Mouse (Mus musculus): ENCODE results near the gene Bach2. TPM values are rescaled to one million over a fixed set of nuclear protein-coding genes. Genes with fewer than 3 reads are reported as not detected.

Bach2 gene
- polyA plus RNA-seq, 1 experiment from 2014 or later, result 2.4 TPM

DNA sequence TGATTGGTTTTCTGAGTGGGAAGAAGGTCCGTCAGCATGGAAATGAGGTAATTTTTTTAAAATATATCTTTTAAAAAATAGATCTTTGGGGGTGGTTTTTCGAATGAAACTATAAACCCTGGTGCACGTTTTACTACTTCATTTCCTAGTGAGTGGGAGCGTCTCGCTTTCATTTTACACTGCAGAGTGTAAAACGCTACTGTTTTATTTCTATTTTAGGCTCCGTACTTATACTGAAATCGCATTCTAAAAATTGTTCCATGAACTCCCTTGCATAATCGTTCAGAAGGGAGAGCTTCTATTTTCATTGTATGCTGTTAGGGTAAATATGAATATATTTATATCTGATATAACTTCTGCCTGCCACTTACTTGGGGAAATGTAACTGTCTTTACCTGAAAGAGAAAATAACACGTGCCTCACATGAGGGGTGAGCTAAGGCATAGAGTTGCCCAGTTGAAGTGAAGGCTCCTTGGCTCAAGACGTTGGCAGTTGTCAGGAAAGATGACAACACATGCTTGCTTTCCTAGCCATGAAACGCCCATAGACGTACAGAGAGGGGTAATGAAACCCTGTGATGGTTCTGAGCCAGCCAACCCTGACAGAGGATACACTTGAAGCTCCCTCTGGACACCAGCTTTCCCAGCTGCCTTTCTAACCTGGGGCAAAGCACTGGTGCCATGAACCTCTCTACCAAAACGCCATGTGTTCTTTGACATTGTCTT, 306.4 kb downstream of the Bach2 start:
- Histone ChIP-seq H3K9ac (ENCODE audit: low read depth, low read length) (no peak overlapping the region), H3K4me1 (ENCODE audit: control insufficient read depth, insufficient read depth, low read length) (no peaks in the 10 kb centered on the region), H3K4me2 (ENCODE audit: low read depth, low read length) (no peak overlapping the region), H3K9me3 (ENCODE audit: control insufficient read depth, low read length) (no peaks in the 10 kb centered on the region), H3K27ac (ENCODE audit: low read length) (no peak overlapping the region), H3K27me3 (replicated peaks; ENCODE audit: control insufficient read depth, insufficient read depth, low read length) (no peaks in the 10 kb centered on the region), H3K4me3 (ENCODE audit: low read length) (no peak overlapping the region), H3K36me3 (ENCODE audit: control insufficient read depth, insufficient read depth, low read length) (no peaks in the 10 kb centered on the region)
- no peak for ATAC-seq
- WGBS, result 86% methylated on average over 14 of the region's 14 CpGs

DNA sequence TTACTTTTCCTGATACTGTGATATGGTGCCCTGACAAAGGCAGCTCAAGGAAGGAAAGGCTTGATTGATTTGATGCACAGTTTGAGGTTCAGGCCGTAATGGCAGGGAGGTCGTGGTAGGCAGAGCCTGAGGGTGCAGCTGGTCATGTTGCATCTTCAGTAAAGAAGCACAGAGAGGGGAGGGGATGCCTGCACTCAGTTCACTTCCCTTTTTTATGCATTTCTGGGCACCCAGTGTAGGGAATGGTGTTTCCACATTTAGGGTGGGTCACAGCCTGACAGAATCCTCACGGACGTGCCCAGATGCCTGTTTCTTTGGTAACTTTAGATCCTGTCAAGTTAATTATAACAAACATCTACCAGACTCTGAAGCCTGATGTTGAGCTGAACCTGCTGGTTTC, 306.9 kb downstream of the Bach2 start:
- H3K36me3 ChIP-seq (ENCODE audit: control insufficient read depth, insufficient read depth, low read length), result no peaks in the 10 kb centered on the region
- WGBS, result 61% methylated on average over 4 of the region's 4 CpGs
- H3K9ac ChIP-seq (ENCODE audit: low read depth, low read length), result no peak overlapping the region
- H3K4me3 ChIP-seq (ENCODE audit: low read length), result no peak overlapping the region
- no peak for ATAC-seq
- no peaks in the 10 kb centered on the region for H3K9me3 ChIP-seq (ENCODE audit: control insufficient read depth, low read length)
- H3K4me1 ChIP-seq (ENCODE audit: control insufficient read depth, insufficient read depth, low read length), result no peaks in the 10 kb centered on the region
- no peak overlapping the region for H3K27ac ChIP-seq (ENCODE audit: low read length)
- no peak overlapping the region for H3K4me2 ChIP-seq (ENCODE audit: low read depth, low read length)
- no peaks in the 10 kb centered on the region for H3K27me3 ChIP-seq (replicated peaks; ENCODE audit: control insufficient read depth, insufficient read depth, low read length)

DNA sequence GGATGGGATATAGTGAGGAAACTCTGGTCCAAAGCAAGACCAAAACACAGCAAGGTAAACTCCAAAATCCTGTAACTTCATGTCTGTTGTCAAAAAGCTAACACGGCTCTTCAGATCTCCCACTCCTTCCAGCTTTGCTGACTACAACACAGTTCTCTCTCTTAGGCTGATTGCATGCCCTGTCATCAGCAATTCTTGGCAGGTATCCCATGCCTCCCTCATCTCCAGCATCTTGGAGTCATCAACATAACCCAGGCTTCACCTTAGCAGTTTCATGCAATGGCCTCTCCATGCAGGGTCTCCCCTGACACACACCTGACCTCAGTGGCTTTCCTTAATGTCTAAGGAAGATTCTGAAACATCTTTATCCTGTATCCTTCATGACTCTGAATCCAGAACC, 310.5 kb downstream of the Bach2 start:
- Histone ChIP-seq H3K9me3 (ENCODE audit: control insufficient read depth, low read length) (no peaks in the 10 kb centered on the region), H3K9ac (ENCODE audit: low read depth, low read length) (no peak overlapping the region), H3K36me3 (ENCODE audit: control insufficient read depth, insufficient read depth, low read length) (no peaks in the 10 kb centered on the region), H3K4me2 (ENCODE audit: low read depth, low read length) (no peak overlapping the region), H3K4me1 (ENCODE audit: control insufficient read depth, insufficient read depth, low read length) (no peaks in the 10 kb centered on the region), H3K27me3 (replicated peaks; ENCODE audit: control insufficient read depth, insufficient read depth, low read length) (no peaks in the 10 kb centered on the region), H3K4me3 (ENCODE audit: low read length) (no peak overlapping the region), H3K27ac (ENCODE audit: low read length) (no peak overlapping the region)
- ATAC-seq, result no peak
- 77% methylated on average over 1 of the region's 1 CpGs for WGBS

DNA sequence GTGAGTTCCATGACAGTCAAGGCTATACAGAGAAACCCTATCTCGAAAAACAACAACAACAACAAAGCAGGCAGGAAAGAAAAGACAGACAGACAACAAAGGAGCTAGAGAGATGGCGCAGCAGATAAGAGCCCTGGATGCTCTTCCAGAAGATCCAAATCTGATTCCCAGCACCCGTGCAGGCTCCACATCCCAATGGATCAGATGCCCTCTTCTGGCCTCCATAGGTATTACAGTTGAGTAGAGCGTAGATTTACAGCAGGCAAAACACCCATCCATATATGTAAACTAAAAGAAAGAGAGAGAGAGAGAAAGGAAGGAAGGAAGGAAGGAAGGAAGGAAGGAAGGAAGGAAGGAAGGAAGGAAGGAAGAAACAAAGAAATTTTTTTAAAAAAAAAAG, 312.7 kb downstream of the Bach2 start:
- no peaks in the 10 kb centered on the region for H3K27me3 ChIP-seq (replicated peaks; ENCODE audit: control insufficient read depth, insufficient read depth, low read length)
- no peak overlapping the region for H3K9ac ChIP-seq (ENCODE audit: low read depth, low read length)
- 46% methylated on average over 4 of the region's 4 CpGs for WGBS
- H3K9me3 ChIP-seq (ENCODE audit: control insufficient read depth, low read length), result no peaks in the 10 kb centered on the region
- no peak for ATAC-seq
- no peaks in the 10 kb centered on the region for H3K36me3 ChIP-seq (ENCODE audit: control insufficient read depth, insufficient read depth, low read length)
- no peak overlapping the region for H3K4me3 ChIP-seq (ENCODE audit: low read length)
- no peak overlapping the region for H3K4me2 ChIP-seq (ENCODE audit: low read depth, low read length)
- H3K4me1 ChIP-seq (ENCODE audit: control insufficient read depth, insufficient read depth, low read length), result no peaks in the 10 kb centered on the region
- H3K27ac ChIP-seq (ENCODE audit: low read length), result no peak overlapping the region

DNA sequence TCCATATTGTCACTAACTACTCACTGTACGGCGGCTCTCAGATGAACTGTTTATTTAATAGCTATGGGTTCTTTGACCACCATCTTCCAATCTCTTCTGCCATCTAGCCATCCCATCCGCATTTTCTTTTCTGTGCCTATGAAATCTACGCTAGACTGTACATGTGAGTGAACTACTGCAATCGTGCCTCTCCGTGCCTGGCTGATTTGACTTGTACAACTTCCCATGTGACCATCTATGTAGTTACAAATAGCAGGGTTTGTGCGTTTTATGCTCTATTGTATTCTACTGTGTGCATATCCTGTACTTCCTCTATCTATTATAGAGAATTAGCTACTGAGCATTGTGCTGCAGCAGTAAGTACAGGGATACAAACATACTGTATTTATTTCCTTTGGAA, 316.9 kb downstream of the Bach2 start:
- H3K4me1 ChIP-seq (ENCODE audit: control insufficient read depth, insufficient read depth, low read length), result no peaks in the 10 kb centered on the region; the same call in 1 of the 2 replicates
- H3K4me2 ChIP-seq (ENCODE audit: low read depth, low read length), result no peak overlapping the region
- no peaks in the 10 kb centered on the region for H3K36me3 ChIP-seq (ENCODE audit: control insufficient read depth, insufficient read depth, low read length)
- no peak for ATAC-seq
- no peak overlapping the region for H3K4me3 ChIP-seq (ENCODE audit: low read length)
- H3K27ac ChIP-seq (ENCODE audit: low read length), result no peak overlapping the region
- H3K9me3 ChIP-seq (ENCODE audit: control insufficient read depth, low read length), result no peaks in the 10 kb centered on the region
- no peaks in the 10 kb centered on the region for H3K27me3 ChIP-seq (replicated peaks; ENCODE audit: control insufficient read depth, insufficient read depth, low read length)
- WGBS, result 82% methylated on average over 7 of the region's 7 CpGs
- no peak overlapping the region for H3K9ac ChIP-seq (ENCODE audit: low read depth, low read length)

DNA sequence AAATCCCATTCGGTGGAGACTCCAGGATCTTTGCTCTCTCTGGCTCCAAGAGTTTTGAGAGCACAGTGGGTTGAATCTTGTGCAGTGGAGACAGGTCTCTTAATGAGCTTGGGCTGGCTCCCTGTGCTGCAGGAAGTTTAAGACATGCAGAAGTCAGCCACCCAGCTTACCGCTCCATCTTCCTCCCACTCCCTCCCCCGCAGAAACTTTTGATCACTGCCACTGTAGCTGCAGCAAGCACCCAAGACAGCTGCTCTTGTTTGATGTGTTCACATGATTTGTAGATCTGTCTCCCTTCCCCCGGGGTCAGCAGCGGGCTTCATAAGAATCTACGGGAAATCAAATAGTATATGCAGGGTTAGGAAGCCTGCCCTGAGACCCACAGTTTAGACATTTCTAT, 321.6 kb downstream of the Bach2 start:
- H3K4me1 ChIP-seq (ENCODE audit: control insufficient read depth, insufficient read depth, low read length), result no peaks in the 10 kb centered on the region; the same call in 1 of the 2 replicates
- 31% methylated on average over 6 of the region's 6 CpGs for whole genome bisulfite sequencing
- H3K4me3 ChIP-seq (ENCODE audit: low read length), result no peak overlapping the region
- no peak overlapping the region for H3K4me2 ChIP-seq (ENCODE audit: low read depth, low read length)
- H3K9me3 ChIP-seq (ENCODE audit: control insufficient read depth, low read length), result no peaks in the 10 kb centered on the region
- no peak overlapping the region for H3K27ac ChIP-seq (ENCODE audit: low read length)
- no peak for ATAC-seq
- H3K27me3 ChIP-seq (replicated peaks; ENCODE audit: control insufficient read depth, insufficient read depth, low read length), result no peaks in the 10 kb centered on the region
- no peaks in the 10 kb centered on the region for H3K36me3 ChIP-seq (ENCODE audit: control insufficient read depth, insufficient read depth, low read length)
- no peak overlapping the region for H3K9ac ChIP-seq (ENCODE audit: low read depth, low read length)

DNA sequence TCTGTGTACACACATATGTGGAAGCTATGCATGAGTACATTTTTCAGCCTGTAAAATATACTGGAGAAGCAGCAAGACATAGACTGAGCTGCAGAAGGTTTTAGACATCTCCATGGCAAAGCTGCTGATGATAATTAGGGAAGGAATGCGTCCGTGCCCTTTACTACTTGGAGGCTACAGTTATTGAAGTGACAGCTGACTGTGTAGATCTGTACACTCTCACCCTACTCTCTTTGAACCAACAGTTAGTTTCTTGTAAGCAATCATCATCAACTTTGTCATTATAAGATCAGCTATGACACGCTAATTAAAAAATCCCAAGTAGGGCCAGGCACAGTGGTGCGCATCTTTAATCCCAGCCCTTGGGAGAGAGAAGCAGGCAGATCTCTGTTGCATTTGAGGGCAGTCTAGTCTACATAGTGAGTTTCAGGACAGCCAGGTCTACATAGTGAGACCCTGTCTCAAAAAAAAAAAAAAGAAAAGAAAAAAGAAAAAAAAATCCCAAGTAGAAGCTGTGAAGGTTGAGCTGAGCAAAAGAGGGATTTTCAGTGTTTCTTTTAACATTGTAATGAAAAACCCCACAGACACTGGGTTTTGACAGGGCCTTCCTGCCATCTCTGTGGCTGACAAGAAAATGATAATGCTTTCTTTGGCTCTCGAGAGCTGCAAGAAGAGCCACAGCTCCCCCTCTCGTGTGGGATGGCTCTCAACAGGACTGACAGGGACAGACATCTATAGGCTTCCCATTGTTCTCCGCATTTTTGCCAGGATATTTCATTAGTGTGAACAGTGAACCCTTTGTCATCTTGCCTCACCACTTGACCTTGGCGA, 322.3 kb downstream of the Bach2 start:
- H3K4me2 ChIP-seq (ENCODE audit: low read depth, low read length), result no peak overlapping the region
- H3K9me3 ChIP-seq (ENCODE audit: control insufficient read depth, low read length), result no peaks in the 10 kb centered on the region
- no peak for ATAC-seq
- no peak overlapping the region for H3K9ac ChIP-seq (ENCODE audit: low read depth, low read length)
- no peak overlapping the region for H3K27ac ChIP-seq (ENCODE audit: low read length)
- H3K4me3 ChIP-seq (ENCODE audit: low read length), result no peak overlapping the region
- 55% methylated on average over 8 of the region's 8 CpGs for WGBS
- H3K36me3 ChIP-seq (ENCODE audit: control insufficient read depth, insufficient read depth, low read length), result no peaks in the 10 kb centered on the region
- H3K27me3 ChIP-seq (replicated peaks; ENCODE audit: control insufficient read depth, insufficient read depth, low read length), result no peaks in the 10 kb centered on the region
- H3K4me1 ChIP-seq (ENCODE audit: control insufficient read depth, insufficient read depth, low read length), result no peaks in the 10 kb centered on the region; the same call in 1 of the 2 replicates

DNA sequence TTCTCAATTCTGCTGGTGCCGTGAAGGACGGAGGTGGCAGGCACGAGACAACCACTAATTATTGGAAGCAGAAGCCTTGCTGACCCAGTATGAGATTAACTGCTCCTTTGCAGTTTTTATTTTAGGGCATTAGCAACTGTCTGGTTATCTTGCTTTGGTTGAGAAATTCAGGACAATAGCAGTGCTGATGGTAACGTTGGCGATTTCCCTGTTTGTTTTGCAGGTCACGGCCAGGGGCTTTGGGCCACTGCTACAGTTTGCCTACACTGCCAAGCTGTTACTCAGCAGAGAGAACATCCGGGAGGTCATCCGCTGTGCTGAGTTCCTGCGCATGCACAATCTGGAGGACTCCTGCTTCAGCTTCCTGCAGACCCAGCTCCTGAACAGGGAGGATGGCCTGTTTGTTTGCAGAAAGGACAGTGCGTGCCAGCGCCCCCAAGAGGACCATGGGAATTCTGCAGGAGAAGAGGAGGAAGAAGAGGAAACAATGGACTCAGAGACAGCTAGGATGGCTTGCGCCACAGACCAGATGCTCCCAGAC, 323.0 kb downstream of the Bach2 start:
- no peak overlapping the region for H3K4me3 ChIP-seq (ENCODE audit: low read length)
- no peaks in the 10 kb centered on the region for H3K27me3 ChIP-seq (replicated peaks; ENCODE audit: control insufficient read depth, insufficient read depth, low read length)
- no peak overlapping the region for H3K27ac ChIP-seq (ENCODE audit: low read length)
- H3K9ac ChIP-seq (ENCODE audit: low read depth, low read length), result no peak overlapping the region
- 0 out of 2 replicates have a peak, but pooled peaks have one; percentile 52 for ATAC-seq
- no peaks in the 10 kb centered on the region; the same call in 1 of the 2 replicates for H3K4me1 ChIP-seq (ENCODE audit: control insufficient read depth, insufficient read depth, low read length)
- H3K36me3 ChIP-seq (ENCODE audit: control insufficient read depth, insufficient read depth, low read length), result no peaks in the 10 kb centered on the region
- 48% methylated on average over 12 of the region's 12 CpGs for WGBS
- H3K4me2 ChIP-seq (ENCODE audit: low read depth, low read length), result no peak overlapping the region
- H3K9me3 ChIP-seq (ENCODE audit: control insufficient read depth, low read length), result no peaks in the 10 kb centered on the region

DNA sequence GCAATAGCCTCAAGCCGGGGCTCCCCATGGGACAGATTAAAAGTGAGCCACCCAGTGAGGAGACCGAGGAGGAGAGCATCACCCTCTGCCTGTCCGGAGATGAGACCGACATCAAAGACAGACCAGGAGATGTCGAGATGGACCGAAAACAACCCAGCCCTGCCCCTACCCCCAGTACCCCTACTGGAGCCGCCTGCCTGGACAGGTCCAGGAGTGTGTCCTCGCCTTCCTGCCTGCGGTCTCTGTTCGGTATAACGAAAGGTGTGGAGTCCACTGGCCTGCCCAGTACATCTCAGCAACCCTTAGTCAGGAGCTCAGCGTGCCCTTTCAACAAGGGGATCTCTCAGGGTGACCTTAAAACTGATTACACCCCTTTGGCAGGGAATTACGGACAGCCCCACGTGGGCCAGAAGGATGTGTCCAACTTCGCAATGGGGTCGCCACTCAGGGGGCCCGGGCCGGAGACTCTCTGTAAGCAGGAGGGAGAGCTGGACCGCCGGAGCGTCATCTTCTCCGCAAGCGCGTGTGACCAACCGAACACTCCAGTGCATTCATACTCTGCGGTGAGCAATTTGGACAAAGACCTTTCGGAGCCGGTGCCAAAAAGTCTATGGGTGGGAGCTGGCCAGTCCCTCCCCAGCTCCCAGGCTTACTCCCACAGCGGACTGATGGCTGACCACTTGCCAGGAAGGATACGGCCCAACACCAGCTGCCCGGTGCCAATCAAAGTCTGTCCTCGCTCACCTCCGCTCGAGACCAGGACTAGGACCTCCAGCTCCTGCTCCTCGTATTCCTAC, 323.9 kb downstream of the Bach2 start:
- no peaks in the 10 kb centered on the region for H3K36me3 ChIP-seq (ENCODE audit: control insufficient read depth, insufficient read depth, low read length)
- no peaks in the 10 kb centered on the region for H3K9me3 ChIP-seq (ENCODE audit: control insufficient read depth, low read length)
- H3K27ac ChIP-seq (ENCODE audit: low read length), result no peak overlapping the region
- no peak for ATAC-seq
- 93% methylated on average over 35 of the region's 35 CpGs for WGBS
- no peak overlapping the region for H3K9ac ChIP-seq (ENCODE audit: low read depth, low read length)
- H3K27me3 ChIP-seq (replicated peaks; ENCODE audit: control insufficient read depth, insufficient read depth, low read length), result no peaks in the 10 kb centered on the region
- H3K4me2 ChIP-seq (ENCODE audit: low read depth, low read length), result no peak overlapping the region
- no peaks in the 10 kb centered on the region; the same call in 1 of the 2 replicates for H3K4me1 ChIP-seq (ENCODE audit: control insufficient read depth, insufficient read depth, low read length)
- no peak overlapping the region for H3K4me3 ChIP-seq (ENCODE audit: low read length)
